Mouse (Mus musculus) right cerebral cortex, adult 2 months (tissue): ENCODE measurements at regions not wholly inside any gene's neighbourhood (a gene's known extent, or its start where the extent isn't known, plus 50 kb on each side); places are given as distances from the start of the nearest gene placed in this dataset.

ENCODE experiments used
- DNase-seq, 2 experiments: peaks; one replicate each; pipeline ENCODE4 v3.0.0; 2021 to 2022; ENCODE audit warnings: low spot score in 2 of 2

DNA sequence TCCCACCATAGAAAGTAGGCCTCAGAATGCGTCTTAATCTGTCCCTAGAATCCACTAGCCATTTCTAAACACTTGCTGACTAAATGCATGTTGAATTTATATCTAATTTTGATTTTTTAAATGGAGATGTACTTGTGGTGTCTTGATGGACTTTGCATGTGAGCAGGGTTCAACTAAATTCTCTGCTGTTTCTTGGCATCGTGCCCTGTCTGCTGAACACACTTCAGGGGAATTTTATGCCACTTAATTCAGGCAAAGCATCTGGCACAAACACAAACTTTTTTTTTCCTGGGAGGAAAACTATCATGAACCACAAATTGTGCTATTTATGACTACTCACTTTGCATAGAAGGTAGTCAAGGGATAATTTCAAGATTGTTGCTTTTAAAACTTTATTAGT lies 87.7 kb downstream of the Stc2 start:
- no peak for DNase-seq

GRCm38 (mm10) chr11:31248467-31248866 lies 66.2 kb upstream of the Gm17332 start:
- DNase-seq: peak; percentile 82 to 94
